Mouse (Mus musculus) liver, embryonic 14.5 days (tissue): ENCODE data around the gene Trib2. TPM values are rescaled to one million over a fixed set of nuclear protein-coding genes. Genes with fewer than 3 reads are reported as not detected.

ENCODE experiments used
- ATAC-seq: fragments of 200-750 bp; cut with Nextera tagmentation; 2 replicates; pipeline ENCODE4 v1.8.0; 2017; ENCODE audit warnings: moderate number of reproducible peaks, mild to moderate bottlenecking, moderate library complexity; ENCODE audit not compliant: insufficient read depth
- DNase-seq, 3 experiments: peaks; one replicate each; pipeline ENCODE4 v3.0.0-alpha.2; 2012 to 2013; ENCODE audit warnings: low read depth in 3 of 3, low spot score in 3 of 3
- H3K27ac ChIP-seq: fragments of 300-500 bp; sonication (generic); 2 replicates; pipeline ENCODE4 v1.5.1; 2014; ENCODE audit warnings: moderate library complexity, mild to moderate bottlenecking, control low read depth, inconsistent platforms
- H3K27me3 ChIP-seq: fragments of 300-500 bp; sonication (generic); 2 replicates; pipeline ENCODE4 v1.6.1; 2014; ENCODE audit warnings: mild to moderate bottlenecking, low read length, moderate library complexity; ENCODE audit not compliant: control insufficient read depth, insufficient read depth
- H3K36me3 ChIP-seq: fragments of 300-500 bp; sonication (generic); replicated peaks from 2 replicates; pipeline ENCODE4 v1.6.1; 2014; ENCODE audit warnings: low read depth; ENCODE audit not compliant: control insufficient read depth, insufficient read depth
- H3K4me1 ChIP-seq, 2 experiments: fragments of 200-500 bp in 1 of 2; fragments of 300-500 bp in 1 of 2; sonication (generic) in 1 of 2; replicated peaks; 2 replicates each; pipeline ENCODE4 v1.6.1; 2012 to 2014; ENCODE audit warnings: antibody characterized with exemption in 1 of 2, inconsistent platforms in 1 of 2, low read length in 1 of 2; ENCODE audit not compliant: control insufficient read depth in 2 of 2, insufficient read depth in 2 of 2
- H3K4me2 ChIP-seq: fragments of 300-500 bp; sonication (generic); 2 replicates; pipeline ENCODE4 v1.6.1; 2014; ENCODE audit warnings: low read depth, mild to moderate bottlenecking, control low read depth, moderate library complexity
- H3K4me3 ChIP-seq, 2 experiments: fragments of 200-500 bp in 1 of 2; fragments of 300-500 bp in 1 of 2; sonication (generic) in 1 of 2; 2 replicates each; pipeline ENCODE4 v1.5.1; 2012 to 2014; ENCODE audit warnings: low read depth in 2 of 2, low read length in 2 of 2, mild to moderate bottlenecking in 2 of 2, control low read depth in 1 of 2, inconsistent platforms in 1 of 2, moderate library complexity in 1 of 2; ENCODE audit not compliant: insufficient read depth in 1 of 2
- H3K9ac ChIP-seq: fragments of 300-500 bp; sonication (generic); replicated peaks from 2 replicates; pipeline ENCODE4 v1.6.1; 2014; ENCODE audit warnings: mild to moderate bottlenecking, control low read depth, moderate library complexity
- H3K9me3 ChIP-seq: fragments of 300-500 bp; sonication (generic); 2 replicates; pipeline ENCODE4 v1.6.1; 2016; ENCODE audit warnings: low read length, mixed read lengths; ENCODE audit not compliant: control insufficient read depth
- CTCF ChIP-seq: IDR thresholded peaks from 2 replicates; pipeline ENCODE4 v1.5.1; 2016; ENCODE audit warnings: antibody characterized with exemption, low read depth, control low read depth
- EP300 ChIP-seq: IDR thresholded peaks from 2 replicates; pipeline ENCODE4 v1.6.1; 2016; ENCODE audit warnings: antibody characterized with exemption, low read depth
- WGBS: fragments of 180-500 bp; shearing (Covaris S2); extraction: QIAGEN DNeasy Blood & Tissue Kit; methylation state at CpG from one replicate; pipeline ENCODE4 v1.1.7; 2014; ENCODE audit not compliant: insufficient replicate concordance; 5-methylcytosine and 5-hydroxymethylcytosine counted together
- polyA plus RNA-seq, 2 experiments: library from polyadenylated mRNA; depleted of rRNA in 1 of 2; stranded (reverse) in 1 of 2; unstranded in 1 of 2; fragments of >200 nt; fragmentation: Nextera tagmentation in 1 of 2; extraction: Ambion mirVana in 1 of 2; gene quantifications; 2 replicates each; pipeline versions ENCODE4 v1.2.1 to v1.2.3; 2012 to 2014

The Trib2 gene
- polyA plus RNA-seq, 2 experiments: 1.3 to 2.1 TPM

DNA sequence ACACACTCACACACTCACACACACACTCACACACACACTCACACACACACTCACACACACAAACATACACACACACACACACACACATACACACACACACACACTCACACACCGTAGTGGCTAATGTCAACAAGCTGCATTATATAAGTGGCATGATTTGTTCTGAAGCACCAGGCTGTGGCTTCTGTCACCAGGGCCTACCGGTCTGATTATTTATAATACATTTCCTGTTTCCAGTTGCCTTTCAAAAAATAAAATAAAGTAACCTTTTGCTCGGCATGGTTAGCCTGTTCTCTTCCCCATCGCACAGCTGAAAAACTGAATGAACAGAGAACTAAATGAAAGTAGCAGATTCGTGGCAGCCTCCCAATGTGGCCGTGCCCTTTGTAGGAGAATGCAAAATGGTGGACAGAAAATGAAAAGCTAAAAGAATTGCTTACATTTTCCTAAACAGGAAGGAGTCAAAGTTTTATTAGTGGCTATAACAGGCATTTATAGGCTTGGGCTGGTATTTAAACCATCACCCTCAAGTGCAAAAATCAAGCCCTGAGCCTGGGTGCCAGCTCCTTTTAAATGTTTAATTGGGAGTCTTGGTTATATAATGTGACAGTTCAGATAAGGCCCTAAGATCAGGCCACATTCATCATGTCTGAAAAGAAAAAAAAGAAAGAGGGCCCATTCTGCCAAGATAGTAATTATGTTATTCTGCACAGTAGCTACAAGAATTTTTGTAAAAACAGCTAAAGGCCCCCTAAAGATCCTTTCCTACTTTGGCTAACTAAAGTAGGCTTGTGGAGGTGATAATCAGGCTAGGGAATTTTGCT, 4.4 kb downstream of the Trib2 start:
- H3K36me3 ChIP-seq: no peaks in the 10 kb centered on the region
- no peaks in the 10 kb centered on the region for H3K9me3 ChIP-seq
- WGBS: 51% methylated on average over 6 of the region's 6 CpGs
- no peak overlapping the region for H3K4me3 ChIP-seq
- H3K4me2 ChIP-seq: 0 out of 2 replicates have a peak overlapping the region, but pooled peaks have one; percentile 11
- TF ChIP-seq CTCF (no peak), EP300 (no peak)
- H3K27me3 ChIP-seq: peaks cover 31% of the 10 kb centered on the region
- peaks cover 0 to 4% of the 10 kb centered on the region in 2 experiments; a peak in 1 of 4 replicates for H3K4me1 ChIP-seq
- no peak for ATAC-seq
- H3K27ac ChIP-seq: no peak overlapping the region
- H3K9ac ChIP-seq: no peak overlapping the region
- DNase-seq: no peak

DNA sequence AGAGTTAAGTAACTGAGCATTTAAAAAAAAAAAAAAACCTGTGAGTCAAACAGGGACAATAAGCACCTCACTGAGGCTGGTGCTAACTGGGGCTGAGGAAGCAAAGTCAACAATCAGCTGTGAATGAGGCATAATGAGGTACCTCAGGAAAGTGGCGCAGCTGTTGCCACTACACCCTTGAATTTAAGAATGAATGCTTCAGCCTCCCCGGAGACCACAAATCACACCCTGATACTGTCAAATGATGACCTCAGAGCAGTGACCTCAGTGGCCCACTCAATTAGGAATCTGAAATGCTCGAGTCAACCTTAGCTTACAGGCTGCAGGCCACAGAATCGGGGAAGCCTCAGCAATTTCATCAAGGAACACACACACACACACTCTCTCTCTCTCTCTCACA, 5.0 kb downstream of the Trib2 start:
- TF ChIP-seq EP300 (no peak), CTCF (no peak)
- DNase-seq (no peak), ATAC-seq (no peak)
- H3K4me3 ChIP-seq: no peak overlapping the region
- 57% methylated on average over 4 of the region's 4 CpGs for WGBS
- H3K9ac ChIP-seq: no peak overlapping the region
- no peak overlapping the region for H3K4me2 ChIP-seq
- H3K36me3 ChIP-seq: no peaks in the 10 kb centered on the region
- peaks cover 0 to 3% of the 10 kb centered on the region in 2 experiments; a peak in 1 of 4 replicates for H3K4me1 ChIP-seq
- H3K27ac ChIP-seq: no peak overlapping the region
- peaks cover 27% of the 10 kb centered on the region for H3K27me3 ChIP-seq
- H3K9me3 ChIP-seq: no peaks in the 10 kb centered on the region

DNA sequence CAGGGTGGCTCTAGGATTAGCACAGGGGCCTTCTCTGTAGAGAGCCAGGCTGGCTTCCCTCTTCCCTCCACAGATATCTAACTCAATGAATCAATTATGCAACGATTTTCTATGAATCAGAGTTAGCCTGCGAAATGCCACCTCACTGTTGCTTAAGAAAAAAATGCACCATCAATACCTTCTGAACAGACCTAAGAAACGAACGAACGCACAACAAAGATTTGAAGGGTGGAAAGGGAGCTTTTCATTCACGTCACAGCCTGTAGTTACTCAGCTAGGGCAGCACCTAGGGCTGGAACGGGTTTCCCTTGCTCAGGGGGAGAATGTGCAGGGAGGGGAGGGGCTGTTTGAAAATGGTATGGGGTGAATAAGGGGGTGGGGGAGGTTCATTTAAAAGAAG, 5.8 kb downstream of the Trib2 start:
- H3K4me3 ChIP-seq: no peak overlapping the region
- ATAC-seq: no peak
- no peak overlapping the region for H3K4me2 ChIP-seq
- no peaks in the 10 kb centered on the region for H3K9me3 ChIP-seq
- no peak for TF ChIP-seq EP300
- TF ChIP-seq CTCF: no peak
- H3K4me1 ChIP-seq: peaks cover 0 to 3% of the 10 kb centered on the region in 2 experiments; a peak in 1 of 4 replicates
- H3K27ac ChIP-seq: no peak overlapping the region
- peaks cover 19% of the 10 kb centered on the region for H3K27me3 ChIP-seq
- 59% methylated on average over 7 of the region's 7 CpGs for WGBS
- no peak for DNase-seq
- H3K9ac ChIP-seq: no peak overlapping the region
- H3K36me3 ChIP-seq: no peaks in the 10 kb centered on the region

GRCm38 (mm10) chr12:15809657-15810056, 7.1 kb downstream of the Trib2 start:
- DNase-seq (no peak), ATAC-seq (no peak)
- Histone ChIP-seq H3K36me3 (no peaks in the 10 kb centered on the region), H3K4me2 (no peak overlapping the region), H3K9me3 (no peaks in the 10 kb centered on the region), H3K27me3 (peaks cover 8% of the 10 kb centered on the region), H3K9ac (no peak overlapping the region), H3K4me1 (peaks cover 0 to 3% of the 10 kb centered on the region in 2 experiments; a peak in 1 of 4 replicates), H3K4me3 (no peak overlapping the region), H3K27ac (no peak overlapping the region)
- no peak for TF ChIP-seq EP300
- no peak for TF ChIP-seq CTCF
- WGBS: 76% methylated on average over 7 of the region's 7 CpGs

- Histone ChIP-seq H3K27me3 (peaks cover 4% of the 10 kb centered on the region), H3K4me3 (no peak overlapping the region), H3K9me3 (no peaks in the 10 kb centered on the region), H3K9ac (no peak overlapping the region), H3K27ac (no peak overlapping the region), H3K4me2 (no peak overlapping the region), H3K36me3 (no peaks in the 10 kb centered on the region), H3K4me1 (0 out of 4 replicates have a peak, but pooled peaks cover 0 to 3% of the 10 kb centered on the region in 2 experiments)
- 75% methylated on average over 4 of the region's 4 CpGs for WGBS
- no peak for ATAC-seq
- TF ChIP-seq CTCF (no peak), EP300 (no peak)
- no peak for DNase-seq
Measured at GRCm38 (mm10) chr12:15809249-15809648, 7.5 kb downstream of the Trib2 start.
